Mouse (Mus musculus) bone marrow macrophage, adult 2 months (primary cell): ENCODE data around the gene Dhrs7c.

ENCODE experiments used
- CTCF ChIP-seq: IDR thresholded peaks from 2 replicates; pipeline ENCODE4 v1.5.1; 2012; ENCODE audit warnings: low read depth, mild to moderate bottlenecking, low read length, moderate library complexity
- POLR2A ChIP-seq: IDR thresholded peaks from 2 replicates; pipeline ENCODE4 v1.6.1; 2012; ENCODE audit warnings: mild to moderate bottlenecking, low read depth, low read length, borderline replicate concordance

DNA sequence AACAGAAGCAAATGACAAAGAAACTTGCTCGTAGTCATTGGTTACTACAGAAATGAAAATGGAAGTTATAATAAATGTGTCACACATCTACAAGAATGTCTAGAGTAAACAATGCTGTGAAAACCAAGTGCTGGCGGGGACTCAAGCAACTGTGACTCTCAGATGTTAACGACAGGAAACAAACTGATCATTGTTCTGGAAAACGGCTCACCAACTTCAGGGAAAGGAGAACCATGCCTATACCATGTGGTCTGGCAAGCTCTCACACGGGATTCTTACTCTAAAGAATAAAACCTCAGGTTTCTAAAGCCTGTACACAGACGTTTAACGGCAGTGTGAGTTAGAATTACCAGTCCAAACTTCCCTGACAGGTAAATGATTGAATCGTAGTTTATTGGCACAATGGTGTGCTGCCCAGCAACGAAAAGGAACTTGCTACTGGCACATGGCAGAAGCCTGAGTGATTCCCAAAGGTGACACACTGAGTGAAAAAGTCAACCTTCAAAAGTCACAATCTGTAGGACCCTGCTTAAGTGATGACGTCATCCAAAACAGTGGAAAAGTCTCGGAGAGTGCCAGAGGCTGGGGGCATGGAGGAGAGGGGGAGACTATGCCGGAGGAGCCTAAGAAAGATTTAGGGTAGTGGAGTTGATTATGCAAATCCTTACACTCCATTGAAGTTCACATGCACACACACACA lies 30.5 kb downstream of the Dhrs7c start:
- no peak for TF ChIP-seq CTCF
- no peak for TF ChIP-seq POLR2A
